Mouse (Mus musculus) G1E (cell line): ENCODE results near the gene Fuca1. TPM values are rescaled to one million over a fixed set of nuclear protein-coding genes. Genes with fewer than 3 reads are reported as not detected.

Experiments used
- ATAC-seq: 2 replicates; pipeline ENCODE4 v1.8.0; 2016; ENCODE audit warnings: mild to moderate bottlenecking; ENCODE audit not compliant: insufficient number of reproducible peaks, poor library complexity, low FRiP score, severe bottlenecking; ENCODE audit errors: extremely low read depth
- DNase-seq: peaks from one replicate; pipeline ENCODE4 v3.0.0; 2012; ENCODE audit warnings: low spot score
- H3K27me3 ChIP-seq: 2 replicates; pipeline ENCODE4 v1.6.1; 2012; ENCODE audit warnings: mild to moderate bottlenecking, low read length, inconsistent platforms; ENCODE audit not compliant: insufficient read depth
- H3K36me3 ChIP-seq: replicated peaks from 2 replicates; pipeline ENCODE3; 2012; ENCODE audit warnings: mild to moderate bottlenecking, inconsistent platforms
- H3K4me1 ChIP-seq: 2 replicates; pipeline ENCODE4 v1.6.1; 2012; ENCODE audit warnings: low read depth, low read length, inconsistent platforms, mixed read lengths; ENCODE audit not compliant: insufficient read depth
- H3K4me3 ChIP-seq: 2 replicates; pipeline ENCODE4 v1.5.1; 2012; ENCODE audit warnings: low read depth, mild to moderate bottlenecking, inconsistent platforms, low read length, moderate library complexity, mixed read lengths
- H3K9me3 ChIP-seq: replicated peaks from 2 replicates; pipeline ENCODE4 v1.6.1; 2012; ENCODE audit warnings: inconsistent platforms
- CTCF ChIP-seq: IDR thresholded peaks from 2 replicates; pipeline ENCODE4 v1.5.1; 2012; ENCODE audit warnings: low read depth, low read length, inconsistent platforms, mixed read lengths
- GATA1 ChIP-seq: IDR thresholded peaks from 2 replicates; pipeline ENCODE4 v1.6.1; 2012; ENCODE audit warnings: borderline replicate concordance, low read length, inconsistent platforms, mixed read lengths
- GATA2 ChIP-seq: IDR thresholded peaks from 2 replicates; pipeline ENCODE4 v1.6.1; 2012; ENCODE audit warnings: low read depth, low read length, inconsistent platforms, borderline replicate concordance
- POLR2AphosphoS5 ChIP-seq: IDR thresholded peaks from 2 replicates; pipeline ENCODE4 v1.6.1; 2012; ENCODE audit warnings: low read depth, low read length, inconsistent platforms; ENCODE audit not compliant: insufficient replicate concordance
- TAL1 ChIP-seq: conservative IDR thresholded peaks from 2 replicates; pipeline ENCODE4 v1.6.1; 2012; ENCODE audit warnings: low read depth, low read length, inconsistent platforms, mixed read lengths
- polyA plus RNA-seq: library from polyadenylated mRNA; stranded (reverse); fragments of >175 nt; gene quantifications from 2 replicates; pipeline ENCODE4 v1.2.3, GENCODE M21; 2012
- total RNA-seq, 2 experiments: library from RNA; stranded (forward) in 1 of 2; stranded (reverse) in 1 of 2; fragments of 200-1000 nt in 1 of 2; fragments of >200 nt in 1 of 2; fragmentation: Nextera tagmentation in 1 of 2; gene quantifications; 2 replicates each; pipeline ENCODE4 v1.2.3; 2014 to 2017

Gene Fuca1
- total and polyA plus RNA-seq, 3 experiments = 13.9 to 149 (median 66.2) TPM

DNA sequence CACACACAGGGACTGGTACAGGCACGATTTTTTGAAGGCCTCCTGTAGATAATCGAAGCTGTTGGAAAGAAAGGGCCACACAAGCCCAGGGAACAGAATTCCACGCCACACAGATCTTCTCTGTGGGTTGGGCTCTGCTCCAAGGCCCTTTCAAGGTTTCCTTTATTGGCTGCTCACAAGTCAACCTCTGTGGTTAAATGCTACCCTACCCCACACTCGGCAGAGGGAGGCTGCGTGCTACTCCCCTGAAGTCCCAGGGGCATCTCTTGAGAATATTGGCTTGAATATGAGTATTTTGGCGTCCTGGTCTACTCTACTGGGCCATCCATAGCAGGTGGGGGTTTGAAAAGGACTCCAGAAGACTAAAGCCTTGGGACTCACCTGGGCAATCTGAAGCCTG, 24.4 kb upstream of the Fuca1 start:
- ATAC-seq (no peak), DNase-seq (no peak)
- Histone ChIP-seq H3K9me3 (peaks cover 4% of the 10 kb centered on the region; the same call in 1 of the 2 replicates), H3K4me1 (peaks cover 74% of the 10 kb centered on the region), H3K27me3 (no peaks in the 10 kb centered on the region), H3K36me3 (peaks cover 16% of the 10 kb centered on the region), H3K4me3 (peak overlapping the region; percentile 62)
- TF ChIP-seq CTCF (no peak), POLR2AphosphoS5 (no peak), TAL1 (no peak)

DNA sequence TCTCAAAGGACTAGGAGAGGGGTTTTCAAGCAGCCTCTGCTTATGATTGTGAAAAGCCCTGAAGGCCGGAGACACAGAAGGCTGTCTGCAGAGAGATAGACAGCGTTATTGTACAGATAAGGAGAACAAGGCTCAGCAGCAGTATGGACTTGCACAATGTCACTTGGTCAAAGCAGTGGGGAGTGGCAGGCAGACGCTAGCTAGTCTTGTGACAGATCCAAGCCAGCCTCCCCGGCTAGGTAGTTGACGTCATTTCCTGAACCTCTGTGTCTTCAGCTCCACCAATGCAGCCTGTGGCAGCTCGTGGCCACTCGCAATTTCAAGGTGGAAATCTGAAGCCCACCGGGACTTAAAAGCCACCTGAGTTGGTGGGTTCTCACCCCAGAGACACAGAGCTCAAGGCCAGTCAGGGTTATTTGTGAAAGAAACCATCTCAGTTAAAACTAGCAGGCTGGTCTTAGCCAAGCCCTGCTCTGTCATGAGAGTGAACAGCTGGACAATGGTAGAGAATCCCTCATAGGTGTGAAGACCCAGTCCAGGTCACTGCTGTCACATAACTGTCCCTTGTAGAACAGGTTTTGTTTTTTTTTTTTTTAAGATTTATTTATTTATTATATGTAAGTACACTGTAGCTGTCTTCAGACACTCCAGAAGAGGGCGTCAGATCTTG, 22.0 kb upstream of the Fuca1 start:
- 0 out of 2 replicates have a peak, but pooled peaks cover 2% of the 10 kb centered on the region for H3K9me3 ChIP-seq
- H3K36me3 ChIP-seq = peaks cover 34% of the 10 kb centered on the region
- H3K27me3 ChIP-seq = no peaks in the 10 kb centered on the region
- DNase-seq = peak; percentile 90
- TF ChIP-seq GATA1 (no peak), GATA2 (no peak), POLR2AphosphoS5 (no peak), CTCF (no peak), TAL1 (peak; percentile 46; the same call in 1 of the 2 replicates)
- peak; percentile 95 for ATAC-seq
- H3K4me3 ChIP-seq = peak overlapping the region; percentile 44; the same call in 1 of the 2 replicates
- H3K4me1 ChIP-seq = peaks cover 69% of the 10 kb centered on the region

DNA sequence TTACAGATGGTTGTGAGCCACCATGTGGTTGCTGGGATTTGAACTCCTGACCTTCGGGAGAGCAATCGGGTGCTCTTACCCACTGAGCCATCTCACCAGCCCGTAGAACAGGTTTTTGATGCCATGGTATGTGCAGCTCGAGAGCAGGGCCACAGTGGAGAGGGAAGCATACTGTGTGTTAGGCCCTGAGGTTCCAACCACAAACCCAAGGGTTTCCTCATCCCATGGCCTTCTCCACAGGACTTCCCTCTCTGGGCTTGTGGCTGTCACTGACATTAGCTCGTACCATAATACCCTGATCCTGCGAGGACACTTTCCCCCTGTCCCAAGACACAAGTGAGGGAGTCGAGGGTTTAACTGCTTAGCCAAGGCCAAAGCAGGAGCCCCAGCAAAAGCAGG, 21.5 kb upstream of the Fuca1 start:
- Histone ChIP-seq H3K9me3 (0 out of 2 replicates have a peak, but pooled peaks cover 2% of the 10 kb centered on the region), H3K27me3 (no peaks in the 10 kb centered on the region), H3K4me3 (no peak overlapping the region), H3K36me3 (peaks cover 39% of the 10 kb centered on the region), H3K4me1 (peaks cover 74% of the 10 kb centered on the region)
- ATAC-seq = no peak
- TF ChIP-seq GATA2 = no peak
- no peak for TF ChIP-seq CTCF
- DNase-seq = no peak

DNA sequence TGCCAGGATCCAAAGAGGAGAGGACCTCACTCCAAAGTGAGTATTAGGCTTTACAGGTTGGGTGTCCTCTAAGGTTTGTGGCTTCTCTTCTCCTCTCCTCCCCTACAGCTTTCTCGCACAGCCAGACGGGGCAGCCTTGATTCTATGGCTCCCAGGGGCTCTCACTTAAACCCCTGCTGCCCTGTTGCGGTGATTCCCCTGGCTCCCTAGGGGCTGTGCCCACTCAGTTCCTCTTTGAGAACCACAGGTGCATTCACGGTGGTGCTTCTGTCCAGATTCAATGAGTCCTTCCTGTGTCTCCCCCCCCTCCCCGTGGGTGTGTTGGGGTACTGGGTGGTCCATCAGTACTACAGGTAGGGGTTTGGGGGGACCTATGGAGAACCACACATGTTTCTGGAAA, 20.5 kb upstream of the Fuca1 start:
- H3K36me3 ChIP-seq = peaks cover 47% of the 10 kb centered on the region
- H3K27me3 ChIP-seq = no peaks in the 10 kb centered on the region
- no peak for ATAC-seq
- DNase-seq = no peak
- peaks cover 74% of the 10 kb centered on the region for H3K4me1 ChIP-seq
- TF ChIP-seq CTCF (no peak), GATA2 (no peak), TAL1 (no peak), POLR2AphosphoS5 (no peak), GATA1 (no peak)
- H3K9me3 ChIP-seq = no peaks in the 10 kb centered on the region
- H3K4me3 ChIP-seq = no peak overlapping the region

DNA sequence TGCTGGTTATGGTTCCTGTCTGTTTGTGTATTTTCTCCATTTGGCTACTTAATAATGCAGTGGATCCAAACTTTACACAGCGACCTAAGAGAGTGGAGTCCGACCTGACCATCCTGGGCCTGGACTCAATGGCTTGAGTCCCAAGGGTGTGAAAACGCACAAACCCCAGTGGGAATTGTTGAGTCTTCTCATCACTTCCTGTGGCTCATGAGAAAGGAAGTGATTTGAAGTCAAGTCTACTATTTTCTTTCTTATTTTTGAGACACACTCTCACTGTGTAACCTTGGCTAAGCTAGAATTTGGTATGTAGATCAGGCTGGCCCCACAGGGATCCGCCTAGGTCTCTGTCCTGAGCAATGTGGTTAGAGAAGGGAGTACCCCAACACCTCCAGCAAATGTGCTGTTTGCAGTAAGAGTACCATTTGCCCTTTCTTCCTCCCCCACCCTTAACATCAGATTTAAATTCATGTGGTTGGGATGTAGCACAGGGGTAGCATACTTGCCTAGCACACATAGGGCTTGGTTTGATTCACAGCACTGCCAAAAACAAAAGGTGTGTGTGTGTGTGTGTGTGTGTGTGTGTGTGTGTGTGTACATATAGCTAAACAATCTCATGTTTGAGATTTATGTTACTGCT, 17.8 kb upstream of the Fuca1 start:
- peaks cover 55% of the 10 kb centered on the region for H3K36me3 ChIP-seq
- no peak for TF ChIP-seq TAL1
- no peak for TF ChIP-seq GATA1
- TF ChIP-seq GATA2 = no peak
- TF ChIP-seq CTCF = no peak
- no peak for TF ChIP-seq POLR2AphosphoS5
- ATAC-seq = no peak
- no peaks in the 10 kb centered on the region for H3K27me3 ChIP-seq
- H3K4me1 ChIP-seq = peaks cover 72% of the 10 kb centered on the region
- H3K9me3 ChIP-seq = no peaks in the 10 kb centered on the region
- DNase-seq = no peak
- no peak overlapping the region for H3K4me3 ChIP-seq

DNA sequence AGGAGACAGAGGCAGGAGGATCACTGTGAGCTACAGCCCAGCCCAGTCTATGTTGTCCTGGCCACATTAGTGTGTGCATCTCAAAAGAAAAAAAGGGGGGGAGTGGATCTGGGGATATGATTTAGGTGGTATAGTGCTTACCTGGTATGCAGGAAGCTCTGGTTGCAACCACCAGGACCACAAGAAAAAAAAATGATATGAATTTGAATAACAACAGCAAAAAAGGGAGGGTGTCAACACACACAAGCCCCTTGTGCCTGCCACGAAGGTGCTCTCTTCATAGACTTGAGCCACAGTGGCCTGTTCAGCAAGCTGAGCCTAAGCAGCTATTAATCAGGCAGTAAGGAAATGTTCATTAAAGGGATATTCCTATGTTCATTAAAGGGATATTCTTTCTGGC, 15.7 kb upstream of the Fuca1 start:
- peaks cover 70% of the 10 kb centered on the region for H3K4me1 ChIP-seq

DNA sequence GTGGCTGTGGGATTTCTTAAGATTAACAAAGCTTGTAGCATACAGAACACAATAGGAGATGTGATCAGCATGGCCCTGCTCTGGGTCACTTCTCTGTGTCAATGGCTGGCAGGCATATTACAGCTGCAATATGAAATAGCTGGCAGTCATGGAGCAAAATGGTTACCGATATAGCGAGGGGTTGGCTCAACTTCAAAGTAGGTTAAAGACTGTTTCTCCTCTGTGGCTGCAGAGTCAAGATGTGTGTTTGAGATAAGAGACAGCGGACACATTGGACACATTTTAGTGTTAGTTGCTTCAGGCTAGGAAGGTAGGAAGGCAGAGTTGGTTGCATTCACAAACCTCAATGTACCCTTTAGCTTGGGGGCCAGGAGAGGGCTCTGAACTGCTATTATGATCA, 13.9 kb upstream of the Fuca1 start:
- H3K4me1 ChIP-seq = peaks cover 78% of the 10 kb centered on the region
- H3K4me3 ChIP-seq = no peak overlapping the region; the same call in 1 of the 2 replicates
- DNase-seq = no peak
- peak; percentile 75; the same call in 1 of the 2 replicates for TF ChIP-seq GATA2
- no peak for TF ChIP-seq POLR2AphosphoS5
- TF ChIP-seq TAL1 = peak; percentile 79
- TF ChIP-seq CTCF = no peak
- no peak for TF ChIP-seq GATA1
- peak; percentile 77 for ATAC-seq
- H3K36me3 ChIP-seq = peaks cover 51% of the 10 kb centered on the region
- H3K9me3 ChIP-seq = no peaks in the 10 kb centered on the region
- no peaks in the 10 kb centered on the region for H3K27me3 ChIP-seq

More for the DNA sequence above, 15.7 kb upstream of the Fuca1 start:
- no peak overlapping the region for H3K4me3 ChIP-seq
- ATAC-seq (no peak), DNase-seq (no peak)
- no peaks in the 10 kb centered on the region for H3K9me3 ChIP-seq
- TF ChIP-seq POLR2AphosphoS5 (no peak), GATA2 (no peak), CTCF (no peak), TAL1 (no peak), GATA1 (no peak)
- peaks cover 59% of the 10 kb centered on the region for H3K36me3 ChIP-seq
- no peaks in the 10 kb centered on the region for H3K27me3 ChIP-seq
